In the genomic region with DNA sequence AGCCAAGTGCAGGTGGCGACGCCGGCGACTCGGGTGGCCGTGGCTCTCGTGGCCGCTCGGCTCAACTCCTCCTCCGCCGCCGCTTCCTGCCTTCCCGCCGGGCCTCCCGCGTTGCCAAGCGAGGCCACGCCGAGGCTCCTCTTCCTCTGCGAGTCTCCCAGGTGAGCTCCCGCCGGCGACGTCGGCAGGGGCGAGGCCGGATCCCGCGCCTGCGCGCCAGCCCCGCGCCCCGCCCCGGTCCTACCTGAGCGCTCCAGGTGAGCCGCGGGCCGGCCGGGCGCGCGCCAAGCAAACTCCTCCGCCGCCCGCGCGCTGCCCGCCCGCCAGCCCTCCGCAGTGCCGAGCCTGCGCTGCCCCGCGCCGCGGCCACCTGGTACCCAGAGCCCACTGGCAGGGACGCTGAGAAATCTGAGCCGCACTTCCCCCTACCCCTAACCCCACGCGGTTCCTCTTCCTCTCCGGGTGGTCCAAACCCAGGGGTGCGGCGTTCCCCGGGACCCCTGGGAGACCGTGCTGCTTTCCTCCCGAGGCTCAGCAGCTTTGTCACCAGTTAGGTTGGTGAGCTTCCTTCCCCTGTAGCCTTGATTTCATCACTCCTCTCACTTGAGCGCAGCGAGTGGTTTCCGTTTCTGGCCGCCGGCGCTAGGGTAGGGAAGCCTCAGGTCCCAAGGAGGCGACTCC, we compare ENCODE assay signal across 8 mouse cellular contexts. TPM values are rescaled to one million over a fixed set of nuclear protein-coding genes. Genes with fewer than 3 reads are reported as not detected.
DNase-seq lines count a peak whose midpoint lies in the region; ATAC-seq lines count a peak whose summit lies in the region.

Gene Galnt3 (minus strand): TSS at position 404 of the 681 bp plus-strand sequence.

- H3K4me1 ChIP-seq in heart, embryonic 11.5 days (ENCODE audit: control insufficient read depth, insufficient read depth, low read length): no peaks in the 10 kb centered on the region
- peaks cover 5% of the 10 kb centered on the region; the same call in 1 of the 2 replicates for H3K4me1 ChIP-seq in lung, embryonic 16.5 days (replicated peaks; ENCODE audit: control insufficient read depth, insufficient read depth, low read length)
- H3K4me1 ChIP-seq in neural tube, embryonic 14.5 days (ENCODE audit: control insufficient read depth, insufficient read depth, low read length): 0 out of 2 replicates have a peak, but pooled peaks cover 8% of the 10 kb centered on the region

- peak within 1 kb of the TSS; percentile 99 for H3K4me2 ChIP-seq in heart, embryonic 11.5 days
- H3K4me2 ChIP-seq in lung, embryonic 16.5 days (ENCODE audit: low read depth, low read length): peak within 1 kb of the TSS; percentile 100
- peak within 1 kb of the TSS; percentile 100 for H3K4me2 ChIP-seq in neural tube, embryonic 14.5 days (ENCODE audit: low read depth, low read length)

- under 1% methylated on average over 74 of the region's 74 CpGs for WGBS in heart, embryonic 11.5 days (ENCODE audit: insufficient replicate concordance)
- WGBS in large intestine, adult 2 months: under 1% methylated on average over 74 of the region's 74 CpGs
- WGBS in lung, embryonic 16.5 days: under 1% methylated on average over 48 of the region's 74 CpGs
- WGBS in neural tube, embryonic 14.5 days: under 1% methylated on average over 57 of the region's 74 CpGs

- H3K36me3 ChIP-seq in heart, embryonic 11.5 days (ENCODE audit: control insufficient read depth, insufficient read depth, low read length): no peaks in the 10 kb centered on the region
- no peaks in the 10 kb centered on the region for H3K36me3 ChIP-seq in lung, embryonic 16.5 days (ENCODE audit: control insufficient read depth, insufficient read depth, low read length)
- H3K36me3 ChIP-seq in neural tube, embryonic 14.5 days (ENCODE audit: control insufficient read depth, insufficient read depth, low read length): no peaks in the 10 kb centered on the region

- H3K27me3 ChIP-seq in heart, embryonic 11.5 days (ENCODE audit: control insufficient read depth, insufficient read depth, low read length): peaks cover 31% of the 10 kb centered on the region
- H3K27me3 ChIP-seq in lung, embryonic 16.5 days (ENCODE audit: control insufficient read depth, insufficient read depth, low read depth, low read length): peaks cover 13% of the 10 kb centered on the region
- peaks cover 12% of the 10 kb centered on the region for H3K27me3 ChIP-seq in neural tube, embryonic 14.5 days (ENCODE audit: control insufficient read depth, insufficient read depth, low read length)

- no peak for DNase-seq in heart, adult 11 months
- DNase-seq in embryo, embryonic 11 days: peak; percentile 53
- DNase-seq in heart, postnatal 4 days: peak; percentile 8
- no peak for DNase-seq in large intestine, adult 2 months (ENCODE audit: low read depth, low spot score)
- peak; percentile 35 for DNase-seq in thymus, postnatal 14 days

- H3K27ac ChIP-seq in heart, embryonic 11.5 days (ENCODE audit: low read depth, low read length): no peak within 1 kb of the TSS
- peak within 1 kb of the TSS; percentile 74 for H3K27ac ChIP-seq in lung, embryonic 16.5 days (ENCODE audit: low read length)
- no peak within 1 kb of the TSS for H3K27ac ChIP-seq in neural tube, embryonic 14.5 days (ENCODE audit: low read depth, low read length)

- ATAC-seq in heart, embryonic 11.5 days (replicated peaks; ENCODE audit: insufficient number of reproducible peaks, low FRiP score, low TSS enrichment): 0 out of 2 replicates have a peak, but pooled peaks have one; percentile 18
- ATAC-seq in lung, embryonic 16.5 days (ENCODE audit: low read depth): peak; percentile 89
- peak; percentile 76 for ATAC-seq in neural tube, embryonic 14.5 days (ENCODE audit: low read depth)

- no peak within 1 kb of the TSS for H3K9ac ChIP-seq in heart, embryonic 11.5 days (ENCODE audit: low read depth, low read length)
- peak within 1 kb of the TSS; percentile 77 for H3K9ac ChIP-seq in lung, embryonic 16.5 days (ENCODE audit: low read length)
- H3K9ac ChIP-seq in neural tube, embryonic 14.5 days (replicated peaks; ENCODE audit: low read depth, low read length): peak within 1 kb of the TSS; percentile 59

- H3K4me3 ChIP-seq in heart, embryonic 11.5 days (ENCODE audit: low read depth, low read length): peak within 1 kb of the TSS; percentile 66
- peak within 1 kb of the TSS; percentile 75 for H3K4me3 ChIP-seq in lung, embryonic 16.5 days (ENCODE audit: low read length)
- H3K4me3 ChIP-seq in neural tube, embryonic 14.5 days (ENCODE audit: low read depth, low read length): peak within 1 kb of the TSS; percentile 67

- no peaks in the 10 kb centered on the region for H3K9me3 ChIP-seq in heart, embryonic 11.5 days (replicated peaks; ENCODE audit: control insufficient read depth, low read length)
- no peaks in the 10 kb centered on the region for H3K9me3 ChIP-seq in lung, embryonic 16.5 days (ENCODE audit: control insufficient read depth, low read length)
- no peaks in the 10 kb centered on the region for H3K9me3 ChIP-seq in neural tube, embryonic 14.5 days (ENCODE audit: control insufficient read depth, low read length)

RNA-seq across cellular contexts. Expression of gene Galnt3, which starts in this region (rescaled TPM):
- 0.34 and 0.49 TPM in 2 replicates for polyA plus RNA-seq in heart, embryonic 11.5 days (2014; fragmentation: Nextera tagmentation; extraction: Ambion mirVana)
- total RNA-seq in heart, postnatal 4 days (2021): not detected
- 11.1 and 11.8 TPM in 2 replicates for polyA plus RNA-seq in large intestine, adult 2 months (2012; rRNA removed)
- 14.3 and 15.7 TPM in 2 replicates for polyA plus RNA-seq in lung, embryonic 16.5 days (2015; fragmentation: Nextera tagmentation; extraction: Ambion mirVana)
- polyA plus RNA-seq in neural tube, embryonic 14.5 days (2014; fragmentation: Nextera tagmentation; extraction: Ambion mirVana): 1.2 and 1.3 TPM in 2 replicates

Comparison
In these comparisons a context has a peak if more than half of its experiments do, and no peak if none do; other contexts are left out.
1. Peak in ATAC-seq, H3K4me3 ChIP-seq and H3K4me2 ChIP-seq in heart, embryonic 11.5 days; RNA of the gene not detected or under 1 TPM.
2. Peak in DNase-seq in heart, postnatal 4 days; RNA of the gene not detected or under 1 TPM.
3. ATAC-seq: peak in every context shown above with its lines; median percentile 89 in lung, embryonic 16.5 days; 76 in neural tube, embryonic 14.5 days; 18 in heart, embryonic 11.5 days.
4. DNase-seq: peak in embryo, embryonic 11 days (single experiment) and thymus, postnatal 14 days (single experiment); none in heart, adult 11 months (single experiment) and large intestine, adult 2 months (single experiment).
5. Peak in every context shown above with its lines, with median percentiles within 50 percentile points of each other: H3K4me2 ChIP-seq and H3K4me3 ChIP-seq.